Mouse (Mus musculus): ENCODE results near the gene Pkn2.
A peak's percentile ranks its signal among the peaks of the same experiment; 100 is the strongest.

Gene Pkn2

DNA sequence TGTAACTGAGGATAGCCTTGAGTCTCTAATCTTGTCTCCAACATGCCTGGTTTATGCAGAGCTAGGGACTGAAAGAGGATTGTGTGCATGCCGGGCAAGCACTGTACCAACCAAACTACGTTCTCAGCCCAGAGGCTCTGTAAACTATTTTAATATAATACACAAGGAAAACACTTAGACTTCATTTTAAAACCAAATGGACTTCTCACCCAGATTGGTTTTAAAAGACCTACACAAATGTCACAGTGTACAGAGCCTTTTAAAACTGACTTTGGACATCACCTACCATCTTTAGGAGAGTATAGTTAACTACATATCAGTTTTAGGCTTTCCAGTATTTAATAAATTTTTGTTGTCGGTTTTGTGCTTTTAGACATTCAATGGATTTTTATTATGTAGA is 48.9 kb downstream of the Pkn2 start:
- no peak for DNase-seq (ENCODE audit: low spot score)

DNA sequence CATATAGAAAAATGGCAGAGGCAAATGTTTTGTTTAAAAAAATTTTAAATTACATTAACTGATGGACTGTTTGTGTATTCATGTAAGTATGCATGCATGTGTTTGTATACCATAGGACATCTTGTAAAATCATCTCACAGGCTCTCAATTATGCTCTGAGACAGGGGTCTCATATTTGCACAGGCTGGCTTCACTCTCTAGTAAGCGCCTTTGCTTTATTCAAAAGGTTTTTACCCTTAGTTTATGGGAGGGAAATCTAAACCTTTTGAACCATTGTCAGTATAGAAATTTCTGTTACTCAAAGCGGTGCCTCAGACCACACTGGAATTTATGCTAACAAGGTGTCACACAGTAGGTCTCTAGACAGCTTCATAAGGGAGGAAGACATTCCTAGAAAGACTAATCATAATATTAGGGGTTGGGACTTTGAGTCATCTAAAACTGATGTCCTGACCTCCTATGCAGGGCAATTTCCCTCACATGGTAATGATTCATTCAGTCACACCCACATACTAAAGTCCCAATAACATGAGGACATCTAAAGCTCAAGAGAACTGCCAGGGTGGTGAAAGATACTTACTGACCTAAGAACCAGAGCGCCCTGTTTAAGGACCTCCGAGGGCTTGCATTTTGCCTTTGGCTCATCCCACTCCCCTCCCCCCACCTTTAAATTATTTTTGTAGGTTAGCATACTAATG is 55.2 kb downstream of the Pkn2 start:
- DNase-seq (ENCODE audit: low spot score), result no peak

- DNase-seq (ENCODE audit: low spot score), result no peak
These were observed 58.2 kb downstream of the Pkn2 start for GRCm38 (mm10) chr3:142823606-142824005.

DNA sequence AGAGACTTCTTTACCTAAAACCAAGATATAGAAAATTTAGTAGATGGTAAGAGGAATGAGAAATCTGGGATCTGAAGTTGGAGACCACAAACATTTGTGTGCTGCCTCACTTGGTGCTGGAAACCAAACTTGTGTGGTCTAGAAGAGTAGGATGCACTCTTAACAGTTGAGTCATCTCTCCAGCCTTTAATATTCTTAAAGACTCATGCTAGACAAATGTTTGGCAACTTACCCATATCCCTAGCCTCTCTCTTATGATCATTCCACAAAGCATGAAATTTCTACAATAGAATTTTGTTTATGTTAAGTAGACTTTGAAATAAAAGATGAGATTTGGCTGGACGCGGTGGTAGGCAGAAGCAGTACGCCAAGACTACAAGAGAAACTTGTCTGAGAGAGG is 64.3 kb downstream of the Pkn2 start:
- no peak for DNase-seq (ENCODE audit: low spot score)

DNA sequence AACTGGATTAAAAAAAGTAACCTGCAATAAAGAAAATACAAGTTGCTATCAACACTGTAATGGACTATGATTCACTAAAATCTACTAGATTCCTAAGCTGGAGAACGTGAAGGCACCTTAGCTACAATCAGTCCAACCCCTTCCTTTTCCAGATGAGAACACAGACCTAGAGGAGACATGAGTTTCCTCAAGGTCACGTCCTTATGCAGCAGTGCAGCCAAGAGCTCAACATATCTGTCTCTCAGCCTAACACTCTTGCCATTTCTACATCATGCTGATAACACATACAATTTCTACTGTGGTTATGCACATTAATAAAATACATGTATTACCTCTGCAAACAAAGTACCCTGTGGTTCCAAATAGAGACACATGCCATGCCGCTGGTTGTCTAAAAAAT is 70.2 kb downstream of the Pkn2 start:
- no peak for DNase-seq (ENCODE audit: low spot score)

GRCm38 (mm10) chr3:142795587-142795986 is 86.2 kb downstream of the Pkn2 start:
- no peak for DNase-seq (ENCODE audit: low spot score)

DNA sequence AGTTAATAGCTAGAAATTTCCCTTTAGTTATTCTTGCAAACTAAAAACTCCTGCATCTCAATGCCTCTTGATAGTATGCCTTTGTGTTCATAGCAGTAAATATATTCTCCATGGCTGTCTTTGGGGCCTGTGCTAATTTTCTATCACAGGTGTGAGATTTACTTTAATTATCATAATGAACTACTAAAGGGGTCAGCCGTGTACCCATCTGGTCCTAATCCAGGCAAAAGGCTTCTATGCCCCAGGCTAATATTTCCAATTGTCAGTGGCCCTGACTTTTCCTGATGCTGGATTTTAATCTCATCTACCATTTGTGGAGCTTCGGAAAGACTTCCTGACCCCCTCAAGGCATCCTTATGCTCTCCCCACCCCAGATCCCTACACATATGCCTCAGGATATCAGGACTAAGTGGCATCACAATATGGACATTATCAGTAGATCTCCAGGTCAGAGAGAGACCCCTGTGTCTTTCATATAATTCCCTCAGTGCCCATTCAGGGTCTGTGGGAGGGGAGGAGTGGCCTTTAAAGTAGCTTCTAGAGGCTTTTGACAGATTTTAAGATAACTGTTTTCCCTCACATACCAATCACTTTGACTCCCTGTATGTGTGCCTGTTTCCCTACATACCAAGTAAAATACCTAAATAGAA is 95.3 kb downstream of the Pkn2 start:
- DNase-seq (ENCODE audit: low spot score), result no peak

DNA sequence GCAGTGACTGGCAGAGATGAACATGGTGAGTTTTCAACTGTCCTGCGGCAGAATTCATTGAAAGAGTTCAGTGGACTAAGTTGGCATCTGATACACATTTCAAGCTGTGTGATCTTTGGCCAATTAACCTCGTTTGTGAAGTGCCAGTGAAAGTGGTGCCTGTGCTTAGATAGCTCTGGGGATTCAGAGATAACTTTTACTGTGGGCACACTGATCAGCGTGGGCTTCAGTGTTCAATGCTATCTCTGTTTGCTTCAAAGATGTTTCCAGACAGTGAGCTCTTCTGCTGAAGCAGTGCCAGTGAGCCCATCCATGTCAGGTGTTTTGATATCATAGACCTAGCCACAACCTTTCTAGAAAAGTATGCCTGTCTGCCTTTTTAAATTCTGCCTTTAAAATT is 104.6 kb downstream of the Pkn2 start:
- DNase-seq (ENCODE audit: low spot score), result no peak

- DNase-seq (ENCODE audit: low spot score), result no peak
These were observed 108.1 kb downstream of the Pkn2 start for GRCm38 (mm10) chr3:142773538-142774191.

DNA sequence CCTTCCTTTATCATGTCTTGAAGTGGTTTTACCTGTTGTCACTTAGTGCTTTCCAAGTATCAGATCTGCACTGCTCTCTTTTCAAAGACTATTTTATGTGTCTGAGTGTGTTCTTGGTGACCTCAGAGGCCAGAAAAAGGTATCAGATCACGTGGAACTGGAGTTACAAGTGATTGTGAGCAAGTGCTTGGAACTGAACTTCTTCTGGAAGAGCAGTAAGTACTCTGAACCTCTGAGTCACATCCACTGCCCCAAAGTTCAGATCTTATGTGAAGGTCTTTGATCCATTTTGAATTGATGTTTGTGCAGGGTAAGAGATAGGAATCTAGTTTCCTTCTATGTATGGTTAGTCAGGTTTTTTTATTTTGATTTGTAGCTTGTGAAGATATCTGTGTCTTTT is 111.3 kb downstream of the Pkn2 start:
- no peak for DNase-seq (ENCODE audit: low spot score)

DNA sequence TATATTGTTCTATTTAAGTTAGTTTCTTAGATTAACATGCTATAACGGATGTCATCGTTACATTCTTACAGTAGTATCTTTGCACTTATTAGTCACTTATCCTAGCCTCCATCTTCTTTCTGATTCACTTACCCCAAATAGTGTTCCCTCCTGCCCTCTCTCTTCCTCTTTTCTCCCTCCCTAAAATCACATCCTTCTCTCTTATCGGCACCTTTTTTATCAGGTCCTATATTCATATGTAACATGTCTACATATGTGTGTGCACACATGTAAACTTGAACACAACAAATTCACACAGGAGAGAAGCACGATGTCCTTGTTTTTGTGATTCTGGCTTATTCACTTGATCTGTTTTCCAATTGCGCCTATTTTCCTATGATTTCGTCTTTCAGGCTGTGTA is 113.3 kb downstream of the Pkn2 start:
- DNase-seq (ENCODE audit: low spot score), result no peak

- no peak for DNase-seq (ENCODE audit: low spot score)
These were observed 116.0 kb downstream of the Pkn2 start for GRCm38 (mm10) chr3:142765778-142766165.

DNA sequence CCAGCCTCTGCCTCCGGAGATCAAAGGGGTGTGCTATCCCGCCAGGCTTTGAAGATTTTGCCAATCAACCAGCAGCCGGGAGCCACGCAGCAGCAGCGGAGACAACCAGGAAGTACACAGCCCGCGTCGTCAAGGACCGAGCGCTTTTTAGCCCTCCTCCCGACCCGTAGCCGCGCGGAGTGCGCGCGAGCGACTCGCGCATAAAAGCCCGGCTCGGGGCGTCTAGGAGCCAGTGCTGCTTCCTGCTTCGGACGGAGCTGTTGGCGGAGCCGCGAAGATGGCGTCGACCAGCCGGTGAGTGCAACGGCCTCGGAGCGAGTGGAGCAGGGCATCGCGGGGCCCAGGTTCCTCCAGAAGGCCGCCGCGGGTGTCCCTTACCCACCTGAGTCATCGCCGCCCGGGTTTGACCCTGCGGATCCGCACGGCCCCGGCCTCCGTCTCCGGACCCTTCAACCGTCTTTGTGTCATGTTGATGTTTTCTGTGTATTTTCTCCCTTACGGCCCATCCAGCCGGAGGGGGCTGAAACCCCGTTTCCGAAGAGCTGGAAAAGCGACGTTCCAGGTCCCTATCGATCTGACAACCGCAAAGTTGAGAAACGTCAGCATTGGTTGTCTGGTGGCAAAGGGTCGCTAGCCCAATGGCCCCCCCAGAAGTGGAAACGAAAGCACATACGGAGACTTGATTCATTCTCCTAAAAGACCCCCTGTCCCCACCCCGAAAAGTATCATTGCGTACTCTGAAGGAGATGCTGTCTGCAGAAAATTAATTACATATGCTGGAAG is 116.6 kb downstream of the Pkn2 start, which contains the start of gene Gtf2b:
Gene Gtf2b, plus strand, starts transcription at position 51 of the 783 bp plus-strand sequence.
- peak; percentile 93 for DNase-seq (ENCODE audit: low spot score)

GRCm38 (mm10) chr3:142760356-142760755 is 121.4 kb downstream of the Pkn2 start:
- no peak for DNase-seq (ENCODE audit: low spot score)

- DNase-seq (ENCODE audit: low spot score), result no peak
These were observed 123.2 kb downstream of the Pkn2 start for GRCm38 (mm10) chr3:142758593-142758992.

GRCm38 (mm10) chr3:142757841-142758240 is 124.0 kb downstream of the Pkn2 start:
- no peak for DNase-seq (ENCODE audit: low spot score)

- DNase-seq (ENCODE audit: low spot score), result no peak
These were observed 126.5 kb downstream of the Pkn2 start for GRCm38 (mm10) chr3:142755132-142755867.

DNA sequence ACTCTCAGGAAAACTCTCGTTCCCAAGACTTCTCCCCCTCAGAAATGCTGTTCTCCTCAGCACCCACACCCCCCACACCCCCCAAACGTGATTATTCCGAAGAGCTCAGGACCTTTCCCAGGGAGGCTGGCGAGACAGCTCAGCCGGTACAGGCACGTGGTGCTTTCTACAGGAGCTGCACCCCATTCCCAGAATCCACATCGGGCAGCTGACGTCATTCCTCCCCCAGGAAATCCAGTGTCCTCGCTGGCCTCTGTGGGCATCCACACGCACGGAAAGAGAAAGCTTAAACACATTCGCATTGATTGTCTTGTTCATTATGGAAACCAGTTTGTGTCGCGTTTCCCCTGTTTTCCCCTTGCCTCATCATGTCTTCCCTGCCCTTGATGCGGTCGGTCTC is 132.7 kb downstream of the Pkn2 start:
- no peak for DNase-seq (ENCODE audit: low spot score)

GRCm38 (mm10) chr3:142747673-142748072 is 134.1 kb downstream of the Pkn2 start:
- DNase-seq (ENCODE audit: low spot score), result no peak

DNA sequence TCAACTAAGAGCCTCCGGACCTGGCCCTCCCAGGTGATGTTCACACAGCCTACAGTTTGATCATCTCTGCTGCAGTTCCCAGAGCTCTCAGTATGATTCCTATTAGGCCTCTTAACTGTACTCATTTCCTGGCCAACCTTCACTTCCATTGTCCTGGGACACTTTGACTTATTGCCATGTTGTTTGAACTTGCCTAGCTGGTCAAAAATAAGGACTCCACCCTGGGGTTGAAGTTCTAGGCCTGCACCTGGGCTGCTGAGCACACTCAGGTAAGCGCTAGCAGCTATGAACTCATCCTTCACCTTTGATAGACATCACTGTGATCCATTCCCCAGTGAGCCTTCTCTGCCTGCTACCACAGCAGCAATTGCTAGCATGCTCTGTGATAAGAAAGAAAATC is 136.7 kb downstream of the Pkn2 start:
- no peak for DNase-seq (ENCODE audit: low spot score)

DNA sequence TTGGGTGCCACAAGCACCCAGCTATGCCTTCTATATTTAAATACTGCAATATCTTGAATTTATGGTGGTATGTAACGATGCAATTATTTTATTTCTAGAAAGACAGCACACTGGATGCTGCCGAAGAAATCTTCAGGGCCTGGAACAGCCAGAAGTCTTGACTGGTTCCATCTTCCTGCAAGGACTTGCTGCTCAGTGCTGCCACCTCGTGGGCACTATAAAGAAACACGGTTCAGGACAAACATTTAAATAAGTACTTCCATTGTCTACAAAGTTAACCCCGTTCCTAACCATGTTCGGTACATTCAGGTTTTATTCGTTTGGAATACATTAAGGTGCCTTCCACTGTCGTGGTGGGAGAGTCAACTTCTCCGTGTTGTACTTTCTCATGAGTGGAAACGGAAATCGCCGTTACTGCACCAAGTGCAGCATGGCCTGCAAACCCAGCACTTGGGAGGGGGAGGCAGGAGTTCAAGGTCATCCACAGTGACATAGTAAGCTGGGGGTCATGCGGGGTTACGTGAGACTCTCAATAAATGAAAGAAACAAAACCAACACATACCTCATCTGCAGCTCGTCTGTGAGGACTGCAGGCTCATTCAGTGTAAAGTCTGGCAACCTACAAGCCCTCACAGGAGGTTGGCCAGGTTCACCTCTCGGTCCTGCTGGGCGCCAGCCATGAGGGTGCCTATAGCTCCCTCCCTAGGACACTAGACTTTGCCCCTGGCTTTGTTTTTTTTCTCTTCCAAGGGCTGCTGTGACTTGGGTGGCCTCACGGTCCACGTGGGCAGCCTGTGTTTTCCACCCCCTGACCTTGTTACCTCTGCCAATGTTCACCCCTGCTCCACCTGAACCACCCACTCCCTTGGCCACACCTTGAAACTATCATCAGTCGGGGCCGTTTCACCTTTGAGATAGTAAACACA is 137.6 kb downstream of the Pkn2 start:
- peak; percentile 70 for DNase-seq (ENCODE audit: low spot score)
